Mouse (Mus musculus) heart, postnatal 14 days (tissue): ENCODE data around the gene Atad3a. TPM values are rescaled to one million over a fixed set of nuclear protein-coding genes. Genes with fewer than 3 reads are reported as not detected.

Experiments
- DNase-seq, 2 experiments: peaks; one replicate each; pipeline ENCODE4 v3.0.0; 2021 to 2022
- intact Hi-C: fragments of 180-260 bp; cut with DNase I; formaldehyde crosslinking; loops from one replicate; pipeline ENCODE4 v1.15.1; 2025
- microRNA-seq, 2 experiments: library from miRNA; unstranded; fragments of <30 nt; microRNA quantifications; one replicate each; pipeline ENCODE4 v1.2.0; 2021 to 2022
- total RNA-seq, 2 experiments: library from RNA; stranded (reverse); gene quantifications; 2 replicates each; pipeline ENCODE4 v1.2.3; 2021

Atad3a gene
- total RNA-seq, 2 experiments from 2014 or later = 54.3 to 59.2 TPM

DNA sequence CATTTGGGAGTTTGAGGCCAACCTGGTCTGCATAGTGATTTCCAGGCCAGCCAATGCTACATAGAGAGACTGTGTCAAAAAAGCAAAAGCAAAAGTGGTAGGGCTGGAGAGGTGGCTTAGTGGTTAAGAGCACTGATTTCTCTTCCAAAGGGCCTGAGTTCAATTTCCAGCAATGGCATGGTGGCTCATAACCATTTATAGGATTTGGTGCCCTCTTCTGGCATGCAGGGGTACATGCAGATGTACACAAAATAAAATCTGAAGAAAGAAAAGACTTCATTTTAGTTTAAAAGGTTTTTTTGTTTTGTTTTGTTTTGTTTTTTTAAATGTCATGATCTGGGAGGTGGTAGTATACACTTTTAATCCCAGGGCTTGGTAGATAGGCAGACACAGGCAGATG lies 60.5 kb downstream of the Atad3a start:
- intact Hi-C loops = no loop called here
- DNase-seq = no peak

GRCm38 (mm10) chr4:155696261-155697255 lies 64.3 kb downstream of the Atad3a start:
- intact Hi-C loops = loop anchor here (5.0 kb wide), 1 partner anchor 214 kb away; no protein-coding TSS in a partner anchor
- no peak for DNase-seq

DNA sequence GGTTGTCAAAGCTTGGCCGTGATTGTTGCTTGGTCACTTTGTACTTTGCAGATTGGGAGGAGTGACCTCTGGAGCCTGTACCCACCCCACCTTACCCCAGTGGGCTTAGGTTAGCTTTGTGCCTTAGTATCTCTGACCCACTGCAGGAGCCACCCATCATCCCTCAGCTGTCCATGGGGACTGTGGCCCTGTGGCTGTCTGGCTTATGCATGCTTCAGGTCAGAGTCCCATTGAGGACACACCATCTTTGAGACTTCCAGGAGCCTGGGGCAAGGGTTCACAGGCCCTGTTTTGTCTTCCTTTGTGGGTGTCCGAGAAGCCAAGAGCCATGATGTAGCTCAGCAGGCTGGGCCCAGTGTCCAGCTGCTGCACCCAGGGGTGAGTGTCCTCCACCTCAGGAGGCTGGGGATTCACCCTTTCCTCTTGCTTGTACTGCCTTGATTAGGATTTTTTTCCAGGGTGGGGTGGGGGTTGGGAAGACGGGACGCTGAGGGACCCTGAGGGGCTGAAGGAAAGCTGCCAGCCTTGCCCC lies 65.3 kb downstream of the Atad3a start:
- no peak for DNase-seq
- intact Hi-C loops = loop anchor here (5.0 kb wide), 1 partner anchor 213 kb away; no protein-coding TSS in a partner anchor

DNA sequence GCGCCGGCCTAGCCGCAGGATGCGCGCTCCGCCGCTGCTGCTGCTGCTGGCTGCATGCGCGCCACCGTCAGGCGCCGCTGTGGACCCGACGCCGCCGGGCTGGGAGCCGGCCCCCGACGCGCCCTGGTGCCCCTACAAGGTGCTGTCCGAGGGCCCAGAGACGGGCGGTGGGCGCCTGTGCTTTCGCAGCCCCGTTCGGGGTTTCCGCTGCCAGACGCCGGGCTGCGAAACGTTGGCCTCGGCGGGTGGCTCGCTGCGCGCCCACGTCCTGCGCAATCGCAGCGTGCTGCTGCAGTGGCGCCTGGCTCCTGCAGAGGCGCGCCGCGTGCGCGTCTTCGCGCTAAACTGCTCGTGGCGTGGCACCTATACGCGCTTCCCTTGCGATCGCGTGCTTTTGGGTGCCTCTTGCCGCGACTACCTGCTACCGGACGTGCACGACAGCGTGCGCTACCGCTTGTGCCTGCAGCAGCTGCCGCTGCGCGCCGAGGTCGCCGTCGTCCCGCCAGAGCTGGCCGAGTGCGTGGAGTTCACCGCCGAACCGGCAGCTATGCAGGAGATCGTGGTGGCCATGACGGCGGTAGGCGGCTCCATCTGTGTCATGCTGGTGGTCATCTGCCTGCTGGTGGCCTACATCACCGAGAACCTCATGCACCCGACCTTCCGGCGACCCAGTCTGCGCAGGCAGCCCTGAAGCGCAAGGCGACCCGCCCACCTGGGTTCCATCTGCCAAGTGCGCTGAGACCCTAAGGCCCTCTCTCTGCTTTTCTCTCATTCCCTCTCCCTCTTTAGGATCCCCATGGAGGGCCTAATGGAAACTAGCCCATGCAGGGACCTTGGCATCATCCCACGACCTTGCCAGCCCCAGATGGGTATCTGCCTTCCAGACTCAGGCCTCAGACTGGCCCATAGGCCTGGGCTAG lies 66.2 kb downstream of the Atad3a start:
- DNase-seq = peak; percentile 69 to 71
- intact Hi-C loops = loop anchor here (5.0 kb wide), 1 partner anchor 212 kb away; no protein-coding TSS in a partner anchor

- peak in 1 of 2 experiments; percentile 72 for DNase-seq
- intact Hi-C loops = no loop called here
Observed at GRCm38 (mm10) chr4:155694111-155694481, 66.8 kb downstream of the Atad3a start, which contains the start of gene Fndc10. TSS of gene Fndc10 (plus strand) at chr4:155694342.

DNA sequence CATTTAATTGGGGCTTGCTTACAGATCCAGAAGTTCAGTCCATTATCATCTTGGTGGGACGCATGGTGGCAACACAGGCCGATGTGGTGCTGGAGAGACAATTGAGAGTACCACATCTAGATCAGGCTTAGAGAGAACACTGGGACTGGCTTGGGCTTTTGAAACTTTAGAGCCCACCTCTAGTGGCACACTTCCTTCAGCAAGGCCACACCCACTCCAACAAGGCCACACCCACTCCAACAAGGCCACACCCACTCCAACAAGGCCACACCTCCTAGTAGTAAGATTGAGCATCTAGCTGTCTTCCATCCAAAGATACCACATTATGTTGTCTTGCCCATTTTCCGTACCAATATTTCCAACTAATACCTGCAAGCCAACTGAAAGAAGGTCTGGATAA lies 68.5 kb downstream of the Atad3a start:
- intact Hi-C loops = no loop called here
- DNase-seq = no peak

Small RNA genes within 50 kb of the gene (microRNA-seq; reads per million reads assigned to microRNA genes)
- 0 reads per million in 2 experiments for gene Gm27743

Other genes with a start within 250 kb of the Atad3a start
- 10 to 100 TPM; 36.6 to 36.7 TPM for gene Nadk, start 198.7 kb downstream of the Atad3a start, total RNA-seq
- 10 to 100 TPM; 11.2 to 11.4 TPM for gene Slc35e2, start 159.7 kb downstream of the Atad3a start, total RNA-seq
- 10 to 100 TPM; 25.8 to 28.9 TPM for gene Cdk11b, start 136.2 kb downstream of the Atad3a start, total RNA-seq
- not detected for gene Gm10563, start 115.7 kb downstream of the Atad3a start, total RNA-seq
- gene Mmp23, start 107.7 kb downstream of the Atad3a start, total RNA-seq = 10 to 100 TPM; 14.5 to 16.8 TPM
- gene Mib2, start 91.9 kb downstream of the Atad3a start, total RNA-seq = 10 to 100 TPM; 22.4 to 24.9 TPM
- 1 to 10 TPM; 1.5 to 1.8 TPM for gene Fndc10, start 66.8 kb downstream of the Atad3a start, total RNA-seq
- gene Ssu72, start 56.3 kb downstream of the Atad3a start, total RNA-seq = 10 to 100 TPM; 44.3 to 48.6 TPM
- under 1 TPM; 0.38 to 0.44 TPM for gene Tmem240, start 26.3 kb downstream of the Atad3a start, total RNA-seq
- gene Vwa1, start 13.6 kb upstream of the Atad3a start, total RNA-seq = 10 to 100 TPM in 1 of 2 experiments, 1 to 10 TPM in 1; 9.2 to 12.6 TPM
- 1 to 10 TPM; 1.2 TPM for gene Tmem88b, start 24.8 kb upstream of the Atad3a start, total RNA-seq
- gene Ankrd65, start 29.3 kb upstream of the Atad3a start, total RNA-seq = not detected
- 10 to 100 TPM; 72.4 to 72.5 TPM for gene Mrpl20, start 41.8 kb upstream of the Atad3a start, total RNA-seq
- gene Ccnl2, start 51.4 kb upstream of the Atad3a start, total RNA-seq = 10 to 100 TPM; 49.1 to 55.8 TPM
- 10 to 100 TPM; 96.4 to 97.5 TPM for gene Aurkaip1, start 70.2 kb upstream of the Atad3a start, total RNA-seq
- 10 to 100 TPM; 46.9 to 58.4 TPM for gene Mxra8, start 78.6 kb upstream of the Atad3a start, total RNA-seq
- 10 to 100 TPM; 41.1 to 46.6 TPM for gene Dvl1, start 86.3 kb upstream of the Atad3a start, total RNA-seq
- gene Tas1r3, start 102.3 kb upstream of the Atad3a start, total RNA-seq = under 1 TPM; 0.26 to 0.32 TPM
- gene Cptp, start 108.3 kb upstream of the Atad3a start, total RNA-seq = 10 to 100 TPM in 1 of 2 experiments, 1 to 10 TPM in 1; 9.9 to 10.6 TPM
- 10 to 100 TPM; 16.9 to 19.5 TPM for gene Ints11, start 108.5 kb upstream of the Atad3a start, total RNA-seq
- gene Pusl1, start 130.7 kb upstream of the Atad3a start, total RNA-seq = 10 to 100 TPM; 14.8 to 18.0 TPM
- 10 to 100 TPM; 19.6 to 21.6 TPM for gene Acap3, start 130.7 kb upstream of the Atad3a start, total RNA-seq
- 10 to 100 TPM; 53.1 to 62.6 TPM for gene Ube2j2, start 182.7 kb upstream of the Atad3a start, total RNA-seq
- 10 to 100 TPM; 14.0 to 17.9 TPM for gene C1qtnf12, start 201.2 kb upstream of the Atad3a start, total RNA-seq
- gene B3galt6, start 231.6 kb upstream of the Atad3a start, total RNA-seq = 1 to 10 TPM; 2.0 to 2.7 TPM
- 10 to 100 TPM; 83.2 to 84.6 TPM for gene Sdf4, start 231.8 kb upstream of the Atad3a start, total RNA-seq